Mouse (Mus musculus) intestine, embryonic 15.5 days (tissue): ENCODE results near the gene Dnaja2. TPM values are rescaled to one million over a fixed set of nuclear protein-coding genes. Genes with fewer than 3 reads are reported as not detected.
A peak's percentile ranks its signal among the peaks of the same experiment; 100 is the strongest.

Source experiments
- ATAC-seq: fragments of 200-750 bp; cut with Nextera tagmentation; 2 replicates; pipeline ENCODE4 v1.8.0; 2017; ENCODE audit warnings: moderate TSS enrichment, moderate library complexity
- H3K27ac ChIP-seq: fragments of 300-500 bp; sonication (generic); 2 replicates; pipeline ENCODE4 v1.5.1; 2015; ENCODE audit warnings: mild to moderate bottlenecking, inconsistent platforms
- H3K27me3 ChIP-seq: fragments of 300-500 bp; sonication (generic); replicated peaks from 2 replicates; pipeline ENCODE4 v1.6.1; 2015; ENCODE audit warnings: inconsistent platforms
- H3K36me3 ChIP-seq: fragments of 300-500 bp; sonication (generic); 2 replicates; pipeline ENCODE4 v1.6.1; 2015; ENCODE audit warnings: inconsistent platforms
- H3K4me1 ChIP-seq: fragments of 300-500 bp; sonication (generic); replicated peaks from 2 replicates; pipeline ENCODE4 v1.6.1; 2015; ENCODE audit warnings: inconsistent platforms
- H3K4me2 ChIP-seq: fragments of 300-500 bp; sonication (generic); replicated peaks from 2 replicates; pipeline ENCODE4 v1.6.1; 2015; ENCODE audit warnings: mild to moderate bottlenecking, inconsistent platforms
- H3K4me3 ChIP-seq: fragments of 300-500 bp; sonication (generic); replicated peaks from 2 replicates; pipeline ENCODE4 v1.5.1; 2015; ENCODE audit warnings: inconsistent platforms
- H3K9ac ChIP-seq: fragments of 300-500 bp; sonication (generic); 2 replicates; pipeline ENCODE4 v1.6.1; 2015; ENCODE audit warnings: inconsistent platforms
- H3K9me3 ChIP-seq: fragments of 300-500 bp; sonication (generic); 2 replicates; pipeline ENCODE4 v1.6.1; 2016; ENCODE audit warnings: inconsistent platforms
- WGBS: fragments of 180-500 bp; shearing (Covaris S2); methylation state at CpG from one replicate; pipeline ENCODE4 v1.1.7; 2015; 5-methylcytosine and 5-hydroxymethylcytosine counted together
- polyA plus RNA-seq: library from polyadenylated mRNA; unstranded; fragments of >200 nt; fragmentation: Nextera tagmentation; extraction: Ambion mirVana; gene quantifications from 2 replicates; pipeline ENCODE4 v1.2.1, GENCODE M21; 2015

Gene Dnaja2
- polyA plus RNA-seq, 1 experiment from 2014 or later: 158 TPM

DNA sequence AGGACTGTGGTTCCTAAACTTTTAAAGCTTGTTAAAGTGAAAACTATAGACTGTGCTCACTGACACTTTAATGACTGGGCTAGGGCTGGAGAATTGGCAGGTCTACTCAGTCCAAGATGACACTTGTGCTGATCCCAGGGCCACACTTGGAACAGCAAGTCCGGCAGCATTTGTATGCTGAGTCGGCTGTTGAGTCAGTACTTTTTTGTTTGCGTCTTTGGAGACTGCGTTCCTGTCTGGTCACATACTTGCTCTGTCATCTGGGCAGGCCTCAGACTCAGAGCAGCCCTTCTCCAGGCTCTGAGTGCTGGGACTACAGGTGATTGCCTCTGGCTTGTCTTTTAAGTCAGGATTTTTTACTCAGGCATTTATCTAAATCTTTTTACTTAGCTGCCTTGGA lies 41.9 kb downstream of the Dnaja2 start:
- Histone ChIP-seq H3K4me2 (no peak overlapping the region), H3K27me3 (no peaks in the 10 kb centered on the region), H3K9ac (no peak overlapping the region), H3K4me3 (no peak overlapping the region), H3K36me3 (no peaks in the 10 kb centered on the region), H3K9me3 (no peaks in the 10 kb centered on the region), H3K4me1 (no peaks in the 10 kb centered on the region), H3K27ac (no peak overlapping the region)
- ATAC-seq: no peak
- 80% methylated on average over 4 of the region's 4 CpGs for WGBS

DNA sequence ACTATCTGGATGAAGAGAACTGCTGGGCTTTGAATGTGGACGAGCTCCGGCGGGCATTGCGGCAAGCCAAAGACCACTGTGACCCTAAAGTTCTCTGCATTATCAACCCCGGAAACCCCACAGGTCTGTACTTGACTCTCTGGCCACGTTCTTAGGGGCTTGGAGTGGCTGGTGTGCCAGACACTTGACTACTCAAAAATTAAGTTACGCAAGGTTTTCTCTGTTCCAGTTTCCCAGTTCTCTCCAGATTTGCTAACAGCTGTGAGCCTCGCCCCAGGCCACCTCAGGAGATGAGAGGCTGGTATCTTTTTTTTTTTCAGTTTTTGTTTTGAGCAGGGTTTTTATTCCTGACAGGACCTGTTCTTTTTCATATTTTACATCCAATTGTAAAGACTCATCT lies 42.9 kb downstream of the Dnaja2 start:
- WGBS: 90% methylated on average over 8 of the region's 8 CpGs

DNA sequence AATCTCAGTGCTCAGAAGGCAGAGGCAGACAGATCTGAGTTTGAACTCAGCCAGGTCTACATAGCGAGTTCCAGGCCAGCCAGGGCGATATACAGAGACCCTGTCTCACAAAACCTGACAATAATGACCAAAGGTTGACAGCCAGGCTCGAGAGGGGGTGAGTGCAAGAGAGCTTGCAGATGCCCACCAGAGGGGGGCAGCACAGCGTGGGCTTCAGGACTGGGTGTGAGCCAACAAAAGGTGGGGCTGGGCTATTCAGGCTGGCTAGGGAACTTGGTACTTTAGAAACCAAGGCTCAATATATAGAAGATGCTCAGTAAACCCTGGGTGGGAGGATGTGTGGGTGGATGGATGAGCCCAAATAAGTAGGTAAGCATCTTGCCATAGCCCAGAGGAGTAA lies 46.5 kb downstream of the Dnaja2 start:
- H3K4me1 ChIP-seq: peaks cover 3% of the 10 kb centered on the region; the same call in 1 of the 2 replicates
- no peak overlapping the region for H3K9ac ChIP-seq
- H3K27ac ChIP-seq: no peak overlapping the region
- H3K4me2 ChIP-seq: no peak overlapping the region
- 83% methylated on average over 4 of the region's 4 CpGs for WGBS
- no peak for ATAC-seq
- H3K4me3 ChIP-seq: no peak overlapping the region
- H3K9me3 ChIP-seq: no peaks in the 10 kb centered on the region
- H3K36me3 ChIP-seq: no peaks in the 10 kb centered on the region
- no peaks in the 10 kb centered on the region for H3K27me3 ChIP-seq

More for the DNA sequence above, 42.9 kb downstream of the Dnaja2 start:
- Histone ChIP-seq H3K4me3 (no peak overlapping the region), H3K4me2 (no peak overlapping the region), H3K27ac (no peak overlapping the region), H3K4me1 (no peaks in the 10 kb centered on the region), H3K36me3 (no peaks in the 10 kb centered on the region), H3K9me3 (no peaks in the 10 kb centered on the region), H3K27me3 (no peaks in the 10 kb centered on the region), H3K9ac (no peak overlapping the region)
- ATAC-seq: no peak

DNA sequence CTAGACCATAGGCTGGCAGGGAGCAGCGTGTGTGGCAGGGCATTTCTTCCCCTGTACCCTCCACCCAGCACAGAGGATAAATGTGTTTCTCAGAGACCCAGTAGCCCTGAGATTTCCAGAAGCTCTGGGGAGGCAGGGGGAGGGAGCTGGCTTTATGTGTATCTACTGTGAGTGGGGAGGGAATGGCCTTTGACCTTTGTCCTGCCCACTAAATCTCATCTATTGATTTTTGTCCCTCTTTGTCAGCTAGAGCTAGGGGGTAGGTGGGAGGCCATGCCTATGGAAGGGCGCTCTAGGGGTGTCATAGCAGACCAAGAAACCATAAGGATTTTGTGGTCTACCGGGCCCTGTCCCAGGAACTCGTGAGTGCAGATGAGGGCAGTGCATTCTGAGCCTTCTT lies 48.5 kb downstream of the Dnaja2 start:
- H3K4me3 ChIP-seq: no peak overlapping the region
- H3K4me2 ChIP-seq: no peak overlapping the region
- peak; percentile 43; the same call in 1 of the 2 replicates for ATAC-seq
- H3K9ac ChIP-seq: no peak overlapping the region
- no peaks in the 10 kb centered on the region for H3K27me3 ChIP-seq
- H3K36me3 ChIP-seq: no peaks in the 10 kb centered on the region
- no peaks in the 10 kb centered on the region for H3K9me3 ChIP-seq
- peaks cover 3% of the 10 kb centered on the region; the same call in 1 of the 2 replicates for H3K4me1 ChIP-seq
- 72% methylated on average over 4 of the region's 4 CpGs for WGBS
- no peak overlapping the region for H3K27ac ChIP-seq

DNA sequence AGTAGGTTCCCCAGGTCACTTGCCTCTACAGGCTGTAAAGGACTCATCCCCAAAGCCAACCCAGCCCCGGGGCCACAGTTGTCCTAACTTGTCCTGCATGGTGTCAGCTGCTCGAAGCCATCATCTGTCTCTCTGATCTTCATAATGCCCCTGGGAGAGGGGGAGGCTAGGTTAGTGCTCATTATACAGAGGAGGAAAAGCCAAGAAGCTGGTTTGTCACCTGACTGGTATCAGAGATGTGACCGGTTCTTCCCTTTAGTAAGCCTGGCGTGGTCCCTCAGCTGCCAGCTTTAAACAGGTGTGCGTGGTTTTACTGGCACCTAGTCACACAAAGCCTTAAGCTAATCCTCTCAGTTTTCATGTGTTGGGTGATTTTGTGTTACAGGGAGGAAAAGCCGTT lies 50.4 kb downstream of the Dnaja2 start:
- Histone ChIP-seq H3K9me3 (no peaks in the 10 kb centered on the region), H3K36me3 (no peaks in the 10 kb centered on the region), H3K4me3 (no peak overlapping the region), H3K4me2 (no peak overlapping the region), H3K27ac (no peak overlapping the region), H3K9ac (no peak overlapping the region), H3K27me3 (no peaks in the 10 kb centered on the region), H3K4me1 (peaks cover 6% of the 10 kb centered on the region; the same call in 1 of the 2 replicates)
- no peak for ATAC-seq
- 90% methylated on average over 6 of the region's 6 CpGs for WGBS

DNA sequence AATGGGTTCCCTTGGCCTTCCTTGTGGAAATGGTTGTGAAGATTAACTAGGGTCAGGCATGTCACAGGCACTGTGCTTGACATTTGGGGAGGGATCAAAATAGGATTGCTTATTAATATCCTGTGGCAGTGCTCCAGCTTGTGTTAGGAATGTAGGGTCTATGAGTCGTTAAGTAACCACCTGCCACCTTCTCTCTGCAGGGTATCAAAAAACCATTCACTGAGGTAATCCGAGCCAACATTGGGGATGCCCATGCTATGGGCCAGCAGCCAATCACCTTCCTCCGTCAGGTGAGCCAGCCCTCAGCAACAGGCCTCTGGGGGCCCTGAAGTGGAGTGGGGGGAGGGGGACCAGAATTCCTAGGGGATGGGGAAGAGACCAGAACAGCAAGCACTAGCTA lies 52.1 kb downstream of the Dnaja2 start:
- WGBS: 70% methylated on average over 3 of the region's 3 CpGs
- H3K4me1 ChIP-seq: peaks cover 9% of the 10 kb centered on the region; the same call in 1 of the 2 replicates
- H3K36me3 ChIP-seq: no peaks in the 10 kb centered on the region
- H3K27ac ChIP-seq: no peak overlapping the region
- ATAC-seq: no peak
- no peak overlapping the region for H3K4me2 ChIP-seq
- H3K4me3 ChIP-seq: no peak overlapping the region
- no peaks in the 10 kb centered on the region for H3K27me3 ChIP-seq
- H3K9ac ChIP-seq: no peak overlapping the region
- no peaks in the 10 kb centered on the region for H3K9me3 ChIP-seq

DNA sequence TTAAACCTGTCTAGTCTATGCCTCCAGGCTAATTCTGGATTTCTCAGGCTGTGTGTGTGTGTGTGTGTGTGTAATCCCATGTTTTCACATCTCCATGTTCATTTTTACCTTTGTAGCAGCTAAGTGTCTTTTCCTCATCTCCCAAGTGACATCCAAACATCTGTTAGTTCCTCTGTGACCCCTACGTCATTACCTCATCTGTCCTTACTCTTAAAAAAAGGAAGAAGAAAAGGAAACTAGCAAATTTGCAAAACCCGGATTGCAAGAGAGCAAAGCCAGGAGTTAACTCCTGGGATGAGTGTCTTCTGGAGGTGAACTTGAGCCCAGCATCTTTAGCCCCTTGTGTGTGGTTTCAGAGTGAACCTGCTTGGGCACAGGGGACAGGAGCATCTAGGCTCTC lies 52.8 kb downstream of the Dnaja2 start:
- no peak for ATAC-seq
- Histone ChIP-seq H3K4me3 (no peak overlapping the region), H3K4me1 (peaks cover 9% of the 10 kb centered on the region; the same call in 1 of the 2 replicates), H3K27me3 (no peaks in the 10 kb centered on the region), H3K4me2 (no peak overlapping the region), H3K9ac (no peak overlapping the region), H3K27ac (no peak overlapping the region), H3K9me3 (no peaks in the 10 kb centered on the region), H3K36me3 (no peaks in the 10 kb centered on the region)
- WGBS: 81% methylated on average over 2 of the region's 2 CpGs

DNA sequence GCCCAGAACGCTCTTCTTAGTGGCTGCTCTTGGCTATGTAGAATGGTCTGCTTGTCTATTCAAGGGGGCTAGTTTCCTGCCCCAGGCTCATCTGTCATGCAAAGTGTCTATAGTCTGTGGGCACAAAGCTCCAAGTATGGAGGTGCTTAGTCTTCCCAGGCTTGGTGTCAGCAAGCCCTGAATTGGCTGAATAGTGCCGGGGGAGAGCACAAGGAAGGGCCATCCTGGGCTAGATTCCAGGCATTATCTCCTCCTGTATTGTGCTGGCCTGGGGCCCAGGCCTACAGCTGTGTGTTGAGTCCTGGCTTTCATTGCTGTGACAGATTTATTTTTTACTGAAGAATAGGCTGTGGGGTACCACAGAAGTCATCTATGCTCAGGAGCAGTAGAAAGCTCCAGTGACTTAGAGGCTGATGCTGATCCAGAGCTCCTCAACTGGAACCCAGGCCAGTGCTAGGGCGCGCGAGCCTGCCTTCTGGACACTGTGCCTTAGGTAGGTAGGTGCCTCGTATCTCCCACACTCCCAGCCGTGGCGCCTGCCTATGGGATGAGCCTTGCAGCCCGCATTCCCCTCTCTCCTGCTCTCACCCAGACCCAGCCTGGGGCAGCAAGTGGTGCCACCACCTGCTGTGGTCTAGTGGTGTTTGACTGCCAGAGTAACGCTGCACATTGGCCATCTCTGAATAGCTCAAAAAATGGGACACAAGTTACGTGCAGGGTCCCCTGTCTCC lies 54.0 kb downstream of the Dnaja2 start:
- WGBS: 84% methylated on average over 11 of the region's 11 CpGs
- H3K4me2 ChIP-seq: no peak overlapping the region
- no peaks in the 10 kb centered on the region for H3K36me3 ChIP-seq
- no peak overlapping the region for H3K4me3 ChIP-seq
- H3K9me3 ChIP-seq: no peaks in the 10 kb centered on the region
- no peak overlapping the region for H3K9ac ChIP-seq
- H3K27ac ChIP-seq: no peak overlapping the region
- ATAC-seq: no peak
- H3K4me1 ChIP-seq: 0 out of 2 replicates have a peak, but pooled peaks cover 6% of the 10 kb centered on the region
- no peaks in the 10 kb centered on the region for H3K27me3 ChIP-seq

DNA sequence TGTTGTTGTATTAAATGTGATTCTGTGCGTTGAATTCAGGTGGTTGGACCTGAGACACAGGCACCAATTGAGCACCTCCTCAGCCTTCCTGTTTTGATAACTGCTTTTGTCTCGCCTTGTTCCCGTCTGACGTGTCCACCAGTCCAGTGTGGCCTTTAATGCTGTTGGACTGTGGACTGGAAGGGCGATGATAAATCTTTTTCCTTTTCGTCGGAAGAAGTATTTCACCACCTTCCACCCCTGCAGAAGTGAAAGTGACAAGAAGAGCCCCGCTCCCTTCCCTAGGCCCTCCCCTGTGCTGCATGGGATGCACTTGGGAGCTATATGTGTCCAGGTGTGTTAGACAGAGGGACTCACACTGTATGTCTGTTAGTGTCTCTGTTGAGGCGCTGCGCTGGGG lies 54.7 kb downstream of the Dnaja2 start:
- Histone ChIP-seq H3K27ac (no peak overlapping the region), H3K4me1 (0 out of 2 replicates have a peak, but pooled peaks cover 6% of the 10 kb centered on the region), H3K27me3 (no peaks in the 10 kb centered on the region), H3K9me3 (no peaks in the 10 kb centered on the region), H3K4me2 (no peak overlapping the region), H3K9ac (no peak overlapping the region), H3K4me3 (no peak overlapping the region), H3K36me3 (no peaks in the 10 kb centered on the region)
- 75% methylated on average over 10 of the region's 10 CpGs for WGBS
- ATAC-seq: no peak

DNA sequence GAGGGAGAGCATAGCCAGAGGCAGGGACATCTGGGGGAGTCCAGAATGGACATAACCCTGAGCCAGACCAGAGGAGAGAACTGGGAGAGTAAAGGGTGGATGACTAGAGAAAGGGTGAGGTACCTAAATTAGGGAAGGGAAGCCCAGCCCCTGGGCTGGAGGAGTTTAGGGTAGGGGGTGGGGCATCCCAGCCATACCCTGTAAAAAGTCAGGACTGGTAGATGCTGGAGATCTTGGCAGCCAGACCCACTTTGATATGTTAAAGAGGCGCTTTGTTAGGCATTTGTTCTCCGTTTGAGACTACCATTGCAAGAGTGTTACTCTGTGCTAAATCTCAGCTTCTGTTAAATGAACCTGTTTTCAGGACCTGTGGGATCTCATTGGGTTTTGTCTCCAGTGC lies 56.6 kb downstream of the Dnaja2 start:
- 51% methylated on average over 2 of the region's 2 CpGs for WGBS

DNA sequence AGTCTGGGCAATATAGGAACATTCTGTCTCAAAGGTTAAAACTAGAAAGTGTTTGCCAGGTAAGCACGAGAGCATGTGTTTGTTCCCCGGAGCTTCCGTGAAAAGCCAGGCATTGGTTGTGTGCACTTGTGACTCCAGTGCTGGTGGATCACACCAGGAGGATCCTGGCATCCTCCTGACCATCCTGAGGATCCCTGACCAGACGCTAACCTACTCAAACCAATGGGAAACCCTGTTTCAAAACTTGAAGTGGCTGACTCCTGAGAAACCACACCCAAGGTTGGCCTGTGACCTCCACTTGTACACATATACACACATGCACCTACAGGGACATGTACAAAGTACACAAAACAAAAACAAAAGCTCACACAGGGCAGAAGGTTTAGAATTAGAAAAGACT lies 58.4 kb downstream of the Dnaja2 start:
- Histone ChIP-seq H3K4me1 (0 out of 2 replicates have a peak, but pooled peaks cover 11% of the 10 kb centered on the region), H3K9ac (no peak overlapping the region), H3K4me3 (no peak overlapping the region), H3K4me2 (no peak overlapping the region), H3K9me3 (no peaks in the 10 kb centered on the region), H3K27ac (peak overlapping the region; percentile 22; the same call in 1 of the 2 replicates), H3K36me3 (no peaks in the 10 kb centered on the region), H3K27me3 (no peaks in the 10 kb centered on the region)
- WGBS: 68% methylated on average over 4 of the region's 4 CpGs
- no peak for ATAC-seq

More for the DNA sequence above, 56.6 kb downstream of the Dnaja2 start:
- Histone ChIP-seq H3K4me2 (no peak overlapping the region), H3K9ac (no peak overlapping the region), H3K36me3 (no peaks in the 10 kb centered on the region), H3K9me3 (no peaks in the 10 kb centered on the region), H3K27me3 (no peaks in the 10 kb centered on the region), H3K4me1 (0 out of 2 replicates have a peak, but pooled peaks cover 6% of the 10 kb centered on the region), H3K27ac (no peak overlapping the region), H3K4me3 (no peak overlapping the region)
- no peak for ATAC-seq

DNA sequence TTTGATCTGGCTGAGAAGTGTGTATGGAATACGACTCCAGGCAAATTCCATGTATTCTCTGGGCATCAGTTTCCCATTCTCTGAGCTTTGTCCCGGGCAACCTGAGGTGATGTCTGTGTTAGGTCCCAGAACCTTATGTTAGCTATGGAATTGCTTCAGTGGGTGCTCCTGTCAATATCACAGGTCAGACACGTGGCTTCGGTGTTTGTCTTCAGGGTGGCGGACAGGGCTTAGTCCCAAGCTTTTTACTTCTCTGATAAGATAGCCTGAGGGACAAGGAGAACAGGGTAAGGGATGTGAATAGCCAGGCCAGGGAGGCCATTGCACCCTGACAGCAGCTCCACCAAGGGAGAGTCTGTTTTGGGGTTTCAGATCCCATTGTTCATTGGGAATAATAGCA lies 59.0 kb downstream of the Dnaja2 start:
- H3K27me3 ChIP-seq: no peaks in the 10 kb centered on the region
- no peak overlapping the region for H3K27ac ChIP-seq
- no peak overlapping the region for H3K4me2 ChIP-seq
- no peaks in the 10 kb centered on the region for H3K36me3 ChIP-seq
- no peak overlapping the region for H3K9ac ChIP-seq
- H3K9me3 ChIP-seq: no peaks in the 10 kb centered on the region
- WGBS: 73% methylated on average over 5 of the region's 5 CpGs
- no peak for ATAC-seq
- 0 out of 2 replicates have a peak, but pooled peaks cover 11% of the 10 kb centered on the region for H3K4me1 ChIP-seq
- no peak overlapping the region for H3K4me3 ChIP-seq
